Mouse (Mus musculus): ENCODE data around the gene Ovol2. TPM values are rescaled to one million over a fixed set of nuclear protein-coding genes. Genes with fewer than 3 reads are reported as not detected.

Ovol2 gene
- total RNA-seq, 2 experiments from 2014 or later: 1.1 TPM

DNA sequence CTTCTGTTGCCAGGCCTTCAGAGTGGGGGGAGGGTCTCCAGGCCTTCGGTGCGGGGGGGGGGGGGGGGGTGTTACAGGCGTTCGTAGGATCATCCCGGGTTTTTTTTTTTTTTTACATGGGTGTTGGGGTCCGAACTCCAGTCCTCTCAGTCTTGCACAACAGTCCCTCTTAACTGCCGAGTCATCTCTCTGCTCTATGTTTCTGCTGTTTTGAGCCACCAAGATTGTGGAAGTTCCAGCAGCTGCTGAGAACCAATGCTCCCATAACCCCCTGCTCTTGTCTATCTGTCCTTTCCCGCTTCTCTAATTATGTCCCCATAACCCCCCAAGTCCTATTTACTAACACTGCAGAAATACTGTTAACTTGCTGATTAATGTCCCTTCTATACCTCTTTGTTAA is 5.8 kb upstream of the Ovol2 start:
- no peak overlapping the region for H3K27ac ChIP-seq
- DNase-seq (ENCODE audit: low spot score in 2 of 2): no peak
- H3K4me3 ChIP-seq: no peak overlapping the region

DNA sequence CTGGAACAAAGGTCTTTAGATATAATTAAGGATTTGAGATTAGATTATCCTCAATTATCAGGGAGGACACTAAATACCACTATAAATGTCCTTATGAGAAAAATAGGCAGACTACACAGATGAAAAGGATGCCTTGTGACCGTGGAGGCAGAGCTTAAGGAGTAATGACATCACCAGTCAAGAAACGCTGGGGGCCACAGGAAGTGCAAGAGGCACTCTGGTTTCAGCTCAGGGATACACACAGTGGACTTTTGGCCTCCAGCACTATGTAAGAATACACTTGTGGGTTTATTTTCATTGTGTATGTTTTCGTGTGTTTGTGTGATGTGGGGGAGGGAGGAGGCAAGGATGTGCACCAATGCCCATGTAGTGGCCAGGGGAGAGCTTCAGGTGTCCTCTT is 5.3 kb upstream of the Ovol2 start:
- H3K4me3 ChIP-seq: no peak overlapping the region
- H3K27ac ChIP-seq: no peak overlapping the region
- DNase-seq (ENCODE audit: low spot score in 2 of 2): no peak
- TF ChIP-seq CTCF (conservative IDR thresholded peaks at IDR 0.05): no peak

More for the DNA sequence above, 5.8 kb upstream of the Ovol2 start:
- TF ChIP-seq CTCF (conservative IDR thresholded peaks at IDR 0.05): no peak

DNA sequence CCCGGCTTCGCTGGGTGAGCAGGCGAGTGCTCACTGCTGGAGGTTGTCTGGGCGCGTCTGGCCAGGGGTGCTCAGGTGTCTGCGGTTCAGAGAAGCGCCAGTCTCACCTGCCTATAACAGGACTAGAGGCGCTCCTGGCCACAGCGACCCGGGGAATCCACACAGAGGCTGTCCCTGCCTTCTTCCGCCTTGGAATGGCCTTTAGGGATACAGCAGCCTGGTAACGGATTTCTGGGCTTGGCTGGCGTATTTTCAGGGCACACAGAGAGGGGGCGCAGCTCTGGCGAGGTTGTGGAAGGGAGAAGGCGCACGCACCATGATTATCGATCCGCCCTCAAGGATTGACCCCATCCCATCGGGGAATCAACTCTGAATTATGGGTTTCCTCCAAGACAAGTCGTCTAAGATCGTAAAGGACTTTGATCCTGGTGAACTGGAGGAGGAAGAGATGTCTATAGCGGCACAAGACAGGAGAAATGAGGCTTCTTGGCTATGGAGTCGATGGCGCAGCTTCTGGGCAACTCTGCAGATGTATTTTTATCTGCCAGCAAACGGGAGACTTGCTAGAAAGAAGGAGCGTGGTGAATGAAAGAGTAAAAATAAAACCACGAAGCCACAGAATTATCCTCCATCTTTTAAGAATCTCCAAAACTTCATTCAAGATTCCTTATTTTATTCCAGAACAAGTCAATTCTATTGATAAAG is 1.3 kb upstream of the Ovol2 start:
- TF ChIP-seq CTCF (conservative IDR thresholded peaks at IDR 0.05): peak; percentile 57
- Histone ChIP-seq H3K27ac (no peak overlapping the region), H3K4me3 (no peak overlapping the region; the same call in 1 of the 2 replicates)
- DNase-seq (ENCODE audit: low spot score in 2 of 2): no peak

DNA sequence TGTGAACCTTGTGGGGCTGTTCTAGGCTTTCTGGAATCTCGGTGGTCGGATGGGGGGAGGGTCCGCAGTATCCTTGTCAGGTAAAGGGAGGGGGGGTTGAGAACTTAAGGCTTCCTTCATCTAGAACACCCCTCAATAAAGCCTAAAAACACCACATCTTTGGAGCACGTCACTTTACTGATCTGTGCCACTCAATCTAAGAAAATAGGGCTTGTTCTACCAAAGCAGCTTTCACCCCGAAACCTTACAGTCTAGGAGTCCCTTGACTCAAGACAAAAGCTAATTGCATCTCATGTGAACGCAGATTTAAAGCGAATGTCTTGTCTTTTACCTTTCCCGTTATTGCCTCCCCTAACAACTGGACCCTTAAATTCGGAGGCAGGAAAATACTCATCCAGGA is 540 bp upstream of the Ovol2 start:
- DNase-seq (ENCODE audit: low spot score in 2 of 2): no peak
- TF ChIP-seq CTCF (conservative IDR thresholded peaks at IDR 0.05): no peak
- Histone ChIP-seq H3K27ac (no peak overlapping the region), H3K4me3 (no peak overlapping the region)

DNA sequence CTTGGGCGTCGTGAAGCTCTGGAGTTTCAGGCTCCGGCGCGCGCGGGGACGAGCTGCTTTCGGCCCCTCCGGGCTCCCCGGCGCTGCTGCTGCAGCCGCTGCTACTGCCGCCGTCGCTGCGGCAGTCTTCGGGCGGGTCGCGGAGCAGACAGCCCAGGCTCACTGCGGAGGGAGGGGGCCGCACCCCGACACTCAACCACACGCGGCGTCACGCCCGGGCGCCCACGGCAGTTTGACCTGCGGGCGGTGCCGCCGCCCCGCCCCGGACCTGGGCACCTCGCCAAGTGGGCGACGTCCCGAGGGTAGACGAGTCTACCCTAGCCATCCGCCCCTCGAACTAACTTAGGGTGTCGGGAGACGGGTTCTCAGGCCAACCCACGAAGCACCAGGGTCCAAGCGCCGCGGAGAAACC is 980 bp downstream of the Ovol2 start:
- no peak overlapping the region for H3K27ac ChIP-seq
- TF ChIP-seq CTCF (conservative IDR thresholded peaks at IDR 0.05): no peak
- no peak for DNase-seq (ENCODE audit: low spot score in 2 of 2)
- peak overlapping the region; percentile 51 for H3K4me3 ChIP-seq

DNA sequence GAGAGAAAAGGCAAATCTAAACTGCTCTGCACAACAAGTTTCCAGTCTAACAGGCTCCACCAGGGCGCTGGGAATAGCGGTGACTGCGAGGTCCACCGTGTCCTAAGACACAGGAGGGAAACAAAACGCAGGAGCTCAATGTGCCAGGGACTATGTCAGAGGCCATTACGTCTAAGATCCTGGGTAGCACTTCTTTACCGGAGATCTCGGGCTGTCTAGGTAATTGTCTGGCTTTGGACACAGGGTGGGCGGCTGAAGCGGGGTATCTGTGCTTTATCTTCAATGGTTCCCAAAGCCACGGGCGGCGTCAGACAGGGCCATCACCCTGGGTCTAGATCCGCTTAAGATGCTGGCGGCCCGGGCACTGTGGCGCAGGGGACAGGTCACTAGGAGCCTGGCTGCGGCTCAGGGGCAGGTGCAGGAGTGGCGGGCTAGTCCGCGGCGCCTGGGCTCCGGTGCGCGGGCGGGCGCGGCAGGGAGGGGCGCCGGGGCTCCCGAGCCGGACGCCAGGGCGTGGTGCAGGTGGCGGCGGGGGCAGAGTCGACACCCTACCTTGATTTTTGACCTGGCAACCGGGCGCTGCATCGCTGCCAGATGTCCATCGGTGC is 1.5 kb downstream of the Ovol2 start:
- no peak overlapping the region for H3K27ac ChIP-seq
- no peak for DNase-seq (ENCODE audit: low spot score in 2 of 2)
- no peak for TF ChIP-seq CTCF (conservative IDR thresholded peaks at IDR 0.05)
- H3K4me3 ChIP-seq: peak overlapping the region; percentile 51

DNA sequence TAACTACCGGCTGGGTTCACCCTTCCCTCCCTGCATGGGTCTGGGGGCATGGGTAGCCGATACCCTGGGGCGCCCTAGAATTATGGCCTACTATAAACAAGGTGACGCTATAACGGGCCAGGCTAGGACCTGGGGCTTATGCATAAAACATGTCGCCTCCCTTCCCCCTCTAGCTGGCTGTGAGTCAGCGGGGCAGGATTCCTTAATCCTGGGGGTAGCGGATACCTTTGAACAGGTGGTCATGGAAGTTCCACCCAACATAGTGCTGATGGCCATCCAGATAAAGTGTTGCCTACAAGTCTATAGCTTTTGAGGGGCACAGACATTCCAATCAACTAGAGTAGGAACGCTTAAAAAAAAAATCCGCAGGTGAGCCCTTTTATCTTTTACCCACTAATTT is 2.0 kb downstream of the Ovol2 start:
- TF ChIP-seq CTCF (conservative IDR thresholded peaks at IDR 0.05): no peak
- Histone ChIP-seq H3K4me3 (no peak overlapping the region), H3K27ac (no peak overlapping the region)
- no peak for DNase-seq (ENCODE audit: low spot score in 2 of 2)

DNA sequence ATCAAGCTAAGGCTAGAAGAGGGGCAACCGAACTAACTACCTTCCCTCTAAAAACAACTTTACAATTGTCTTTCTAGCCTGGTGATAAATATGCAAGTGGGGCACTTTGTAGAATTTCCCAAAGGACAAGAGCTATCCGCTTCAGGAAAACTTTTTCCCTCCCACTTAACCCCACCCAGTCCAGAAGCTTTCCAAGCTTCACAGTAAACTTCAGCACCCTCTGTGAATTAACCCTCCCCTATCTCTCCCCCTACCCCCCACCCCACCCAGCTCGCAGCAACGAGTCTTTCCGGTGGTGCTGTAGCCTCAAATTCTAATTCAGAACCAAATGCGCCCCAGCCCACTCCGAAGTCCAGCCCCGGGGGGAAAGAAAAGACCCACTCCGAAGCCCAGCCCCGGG is 2.5 kb downstream of the Ovol2 start:
- DNase-seq (ENCODE audit: low spot score in 2 of 2): no peak
- no peak for TF ChIP-seq CTCF (conservative IDR thresholded peaks at IDR 0.05)
- H3K27ac ChIP-seq: no peak overlapping the region
- no peak overlapping the region for H3K4me3 ChIP-seq

DNA sequence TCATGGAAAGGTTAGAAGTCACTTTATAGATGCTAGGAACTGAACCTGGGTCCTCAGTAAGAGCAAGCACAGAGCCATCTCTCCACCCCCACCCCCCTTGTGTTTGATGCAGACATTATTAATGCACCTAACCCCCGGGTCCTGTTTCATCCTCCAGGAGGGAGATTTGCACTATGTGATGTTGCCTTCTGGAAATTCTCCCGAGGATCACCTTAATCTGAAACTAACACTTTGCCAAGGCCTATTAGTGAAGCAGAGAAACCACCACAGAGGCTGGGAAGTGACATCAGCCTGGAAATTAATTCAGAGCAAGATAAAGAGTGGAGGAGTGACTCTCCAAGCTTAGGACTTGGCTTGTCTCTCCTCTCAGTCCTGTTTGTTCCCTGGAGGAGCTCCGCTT is 7.7 kb downstream of the Ovol2 start:
- Histone ChIP-seq H3K27ac (no peak overlapping the region), H3K4me3 (no peak overlapping the region)
- no peak for TF ChIP-seq CTCF (conservative IDR thresholded peaks at IDR 0.05)
- DNase-seq (ENCODE audit: low spot score in 2 of 2): no peak

DNA sequence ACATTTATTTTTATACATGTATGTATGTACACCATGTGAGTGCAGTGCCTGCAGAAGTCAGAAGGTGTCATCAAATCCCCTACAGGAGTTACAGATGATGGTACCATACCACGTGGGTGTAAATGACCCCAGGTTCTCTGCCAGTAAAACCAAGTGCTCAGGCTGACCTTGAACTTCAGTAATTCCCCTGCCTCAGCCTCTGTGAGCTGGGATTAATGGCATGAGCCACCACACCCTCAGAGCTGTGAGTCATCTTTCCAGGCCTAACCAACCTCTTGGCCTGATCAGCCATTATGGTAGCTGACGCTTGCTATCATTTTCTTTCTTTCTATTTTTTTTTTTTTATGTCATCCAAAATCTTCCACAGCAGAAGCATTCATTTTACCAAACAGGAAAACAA is 20.6 kb downstream of the Ovol2 start:
- TF ChIP-seq CTCF (conservative IDR thresholded peaks at IDR 0.05): no peak
- Histone ChIP-seq H3K4me3 (no peak overlapping the region), H3K27ac (no peak overlapping the region)
- no peak for DNase-seq (ENCODE audit: low spot score in 2 of 2)

DNA sequence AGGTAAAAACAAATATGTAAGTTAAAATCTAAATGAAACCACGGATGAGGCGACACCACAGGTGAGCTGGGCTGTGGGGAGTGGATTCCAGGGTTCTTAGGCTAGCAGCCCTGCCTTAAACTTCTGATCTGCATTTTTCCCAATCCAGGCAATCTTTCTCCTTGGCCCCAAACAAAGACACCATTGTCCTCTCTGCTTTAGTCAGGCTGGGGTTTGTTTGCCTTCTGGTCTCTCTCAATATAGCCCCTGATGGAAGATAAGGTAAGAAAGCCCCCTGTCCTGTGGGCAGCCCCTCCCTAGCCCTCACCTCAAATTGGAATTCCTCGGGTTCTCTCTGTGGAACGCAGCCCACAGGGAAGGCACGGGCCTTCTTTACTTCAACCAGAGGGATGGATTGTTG is 21.7 kb downstream of the Ovol2 start:
- no peak overlapping the region for H3K27ac ChIP-seq
- no peak for TF ChIP-seq CTCF (conservative IDR thresholded peaks at IDR 0.05)
- no peak for DNase-seq (ENCODE audit: low spot score in 2 of 2)

DNA sequence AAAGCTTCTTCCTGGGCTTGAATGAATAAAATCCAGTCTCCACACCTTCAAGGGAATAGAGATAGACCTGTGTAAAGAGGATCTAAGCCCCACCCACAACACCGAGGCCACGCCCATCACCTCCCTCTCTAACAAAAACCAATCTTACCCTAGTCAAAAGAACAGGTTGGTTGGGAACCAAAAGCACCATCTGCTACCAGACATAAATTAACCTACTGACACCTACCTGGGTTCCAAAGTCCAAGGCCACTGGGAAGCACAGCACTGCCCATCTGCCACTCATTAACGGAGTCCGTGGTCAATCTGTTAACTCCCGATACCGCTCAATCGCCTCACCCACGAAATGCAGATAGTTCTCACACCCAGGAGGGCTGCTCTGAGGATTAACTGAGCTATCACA is 23.4 kb downstream of the Ovol2 start:
- DNase-seq (ENCODE audit: low spot score in 2 of 2): no peak
- H3K4me3 ChIP-seq: no peak overlapping the region
- no peak for TF ChIP-seq CTCF (conservative IDR thresholded peaks at IDR 0.05)
- H3K27ac ChIP-seq: no peak overlapping the region

More for the DNA sequence above, 21.7 kb downstream of the Ovol2 start:
- no peak overlapping the region for H3K4me3 ChIP-seq

DNA sequence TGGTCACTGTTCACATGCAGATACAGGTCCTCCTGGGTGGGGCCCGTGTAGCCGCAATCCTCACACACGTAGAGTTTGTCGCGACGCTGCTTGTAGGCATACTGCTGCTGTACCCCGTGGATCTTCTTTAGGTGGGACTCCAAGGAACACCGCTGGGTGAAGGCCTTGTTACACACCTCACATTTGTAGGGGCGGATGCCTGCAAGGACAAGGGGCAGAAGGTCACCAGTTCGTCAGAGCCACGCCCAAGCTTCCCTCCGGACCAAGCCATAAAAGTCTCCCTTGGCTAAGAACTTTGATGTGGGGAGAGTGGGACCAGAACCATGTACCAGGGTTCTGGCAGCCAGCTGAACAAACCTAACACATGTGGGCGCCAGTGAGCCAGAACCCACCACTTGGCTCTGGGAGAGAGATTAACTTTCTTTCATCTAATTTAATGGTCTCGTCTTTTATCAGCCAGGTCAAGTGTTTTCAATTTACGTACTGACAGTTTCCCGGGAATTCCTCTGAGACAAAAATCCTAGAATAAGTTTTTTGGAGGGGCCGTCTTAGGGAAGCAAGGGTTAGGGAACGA is 26.1 kb downstream of the Ovol2 start:
- DNase-seq (ENCODE audit: low spot score in 2 of 2): no peak
- H3K4me3 ChIP-seq: no peak overlapping the region
- TF ChIP-seq CTCF (conservative IDR thresholded peaks at IDR 0.05): peak; percentile 62

DNA sequence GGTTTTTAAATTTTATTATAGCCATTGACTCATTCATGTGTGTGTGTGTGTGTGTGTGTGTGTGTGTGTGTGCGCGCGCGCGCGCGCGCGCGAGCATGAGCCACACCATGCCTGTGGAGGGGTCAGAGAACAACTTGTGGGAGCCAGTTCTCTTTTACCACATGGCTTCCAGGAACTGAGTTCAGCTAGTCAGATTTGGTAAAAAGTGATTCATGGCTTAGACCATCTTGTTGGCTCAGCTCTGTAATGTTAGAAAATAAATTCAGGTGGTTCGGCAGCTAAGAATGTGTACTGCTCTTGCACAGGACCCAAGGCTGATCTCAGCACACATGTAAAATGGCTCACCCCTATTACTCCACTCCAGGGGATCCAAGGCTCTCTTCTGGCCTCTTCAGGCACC is 30.8 kb downstream of the Ovol2 start:
- DNase-seq (ENCODE audit: low spot score in 2 of 2): no peak
- no peak for TF ChIP-seq CTCF (conservative IDR thresholded peaks at IDR 0.05)
- Histone ChIP-seq H3K4me3 (no peak overlapping the region), H3K27ac (no peak overlapping the region)

More for the DNA sequence above, 26.1 kb downstream of the Ovol2 start:
- no peak overlapping the region for H3K27ac ChIP-seq

Measured in layer of hippocampus, adult 2 months (tissue).